Mouse (Mus musculus) CD4-positive, CD25-positive, alpha-beta regulatory T cell, adult 4 months (primary cell): ENCODE results near the gene Utp18. TPM values are rescaled to one million over a fixed set of nuclear protein-coding genes. Genes with fewer than 3 reads are reported as not detected.

Experiments
- ATAC-seq: one replicate; pipeline ENCODE4 v1.8.0; 2017
- polyA plus RNA-seq, 2 experiments: library from polyadenylated mRNA; unstranded; fragments of 100-300 nt; shearing (Covaris generic); gene quantifications; one replicate each; pipeline ENCODE4 v1.2.1; 2017

The Utp18 gene
- polyA plus RNA-seq, 2 experiments from 2014 or later = 10.7 to 17.6 TPM

- no peak for ATAC-seq
Measured at GRCm38 (mm10) chr11:93828619-93829326, 56.8 kb downstream of the Utp18 start.

DNA sequence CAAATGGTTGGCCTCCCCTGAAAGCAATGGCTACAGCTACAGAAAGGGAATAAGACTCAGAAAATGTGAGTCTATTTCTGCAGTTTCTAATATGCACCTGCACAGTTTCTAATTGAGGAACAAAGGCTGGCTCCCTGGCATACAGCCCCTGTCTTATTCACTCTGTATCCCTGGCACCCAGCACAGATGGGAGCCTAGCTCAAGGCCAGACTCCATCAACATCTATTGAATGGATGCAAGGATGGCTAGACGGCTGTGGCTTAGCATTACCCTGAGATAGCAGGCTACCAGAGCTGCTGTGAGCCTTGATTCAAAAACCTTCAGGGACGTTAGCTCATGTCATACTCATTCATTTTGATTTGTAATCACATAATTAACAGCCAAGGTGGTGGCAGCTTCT lies 63.3 kb downstream of the Utp18 start:
- ATAC-seq = no peak

GRCm38 (mm10) chr11:93821533-93821932 lies 64.0 kb downstream of the Utp18 start:
- ATAC-seq = no peak

DNA sequence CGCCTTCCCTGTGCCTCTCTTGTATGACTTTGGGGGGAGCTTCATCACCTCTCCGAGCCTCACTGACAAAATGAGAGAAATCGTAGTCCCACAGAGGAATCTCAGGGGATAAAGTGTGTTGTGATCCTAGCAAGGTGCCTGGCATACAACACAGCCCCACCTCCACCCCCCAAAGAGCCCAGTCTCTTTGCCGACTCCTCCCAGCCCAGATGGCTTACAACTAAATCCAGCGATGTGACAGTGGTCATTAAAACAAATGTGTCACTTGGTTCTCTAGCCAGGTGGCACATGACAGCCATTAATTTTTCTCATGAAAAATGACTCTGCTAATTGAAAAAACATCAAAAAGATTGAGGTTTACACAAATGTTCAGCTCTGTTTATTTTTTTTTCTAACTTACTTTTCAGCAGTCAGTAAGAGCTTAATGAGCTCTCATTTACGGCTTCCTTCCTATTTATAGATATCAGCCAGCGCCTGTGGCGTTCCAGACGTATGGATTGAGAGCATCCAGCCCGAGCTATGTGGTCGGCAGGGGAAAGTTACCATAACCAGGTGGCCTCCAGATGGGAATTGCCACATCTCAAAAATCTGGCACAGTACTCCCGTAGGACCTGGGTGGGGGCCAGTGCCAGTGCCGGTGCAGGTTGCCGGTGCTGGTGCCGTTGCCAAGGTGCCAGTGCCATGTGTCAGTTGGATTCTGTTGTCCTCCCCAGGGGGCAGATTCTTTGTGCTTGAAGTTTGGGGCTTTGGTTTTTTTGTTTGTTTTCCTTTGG lies 67.4 kb downstream of the Utp18 start:
- ATAC-seq = no peak

GRCm38 (mm10) chr11:93812955-93813354 lies 72.6 kb downstream of the Utp18 start:
- no peak for ATAC-seq

DNA sequence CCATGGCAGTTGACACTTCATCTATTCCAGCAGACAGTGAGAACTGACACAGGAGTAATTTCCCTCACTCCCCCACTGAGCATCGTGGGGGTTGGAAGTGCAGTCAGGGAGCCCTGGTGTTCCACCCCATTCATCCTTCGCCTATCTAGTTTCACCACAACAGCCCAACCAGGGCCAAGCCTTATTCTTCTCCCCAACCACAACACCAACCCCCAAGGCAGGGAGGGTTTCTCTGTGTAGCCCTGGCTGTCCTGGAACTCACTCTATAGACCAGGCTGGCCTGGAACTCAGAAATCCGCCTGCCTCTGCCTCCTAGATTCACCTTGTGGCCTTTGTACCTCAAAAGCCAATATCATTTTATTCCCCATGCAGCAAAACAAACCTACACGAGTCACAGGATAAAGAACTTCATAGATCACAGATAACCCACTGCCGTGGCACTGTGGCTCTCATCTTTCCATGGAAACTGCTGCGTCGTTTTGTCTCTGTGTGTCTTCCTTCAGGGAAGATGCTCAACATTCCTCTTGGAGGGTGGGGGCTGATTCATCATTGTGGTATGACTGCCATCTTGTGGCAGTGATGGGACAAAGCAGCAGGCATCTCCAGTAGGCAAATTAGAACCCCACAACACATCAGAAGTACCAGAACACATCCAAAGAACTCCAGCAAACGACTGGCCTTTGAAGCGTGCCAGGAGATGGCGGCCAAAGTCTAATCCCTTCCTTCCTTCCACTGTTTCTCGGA lies 73.3 kb downstream of the Utp18 start:
- ATAC-seq = no peak

Other genes with a start within 250 kb of the Utp18 start
- gene Mbtd1, start 86 bp upstream of the Utp18 start, polyA plus RNA-seq = 10 to 100 TPM; 30.9 to 38.9 TPM
- 100 to 1,000 TPM; 116 to 398 TPM for gene Nme2, start 70.5 kb upstream of the Utp18 start, polyA plus RNA-seq
- 100 to 1,000 TPM in 1 of 2 experiments, 10 to 100 TPM in 1; 26.7 to 265 TPM for gene Gm20390, start 82.5 kb upstream of the Utp18 start, polyA plus RNA-seq
- gene Nme1, start 82.8 kb upstream of the Utp18 start, polyA plus RNA-seq = 100 to 1,000 TPM; 119 to 260 TPM
- 10 to 100 TPM; 14.9 to 20.3 TPM for gene Spag9, start 110.3 kb upstream of the Utp18 start, polyA plus RNA-seq